In genomic region chr1:167644866-167645537, GRCm38 (mm10) we compare ENCODE assay signal across 8 mouse cellular contexts. TPM values are rescaled to one million over a fixed set of nuclear protein-coding genes. Genes with fewer than 3 reads are reported as not detected.
DNase-seq lines count a peak whose midpoint lies in the region; ATAC-seq lines count a peak whose summit lies in the region.

No protein-coding gene starts in this region.

- no peak overlapping the region; the same call in 1 of the 2 replicates for H3K4me2 ChIP-seq in hindbrain, embryonic 12.5 days (replicated peaks)

- ATAC-seq in hindbrain, embryonic 12.5 days (ENCODE audit: low FRiP score) = peak; percentile 84

- H3K9ac ChIP-seq in hindbrain, embryonic 12.5 days = no peak overlapping the region

- DNase-seq in MN1 (ENCODE audit: low spot score) = peak; percentile 62
- DNase-seq in cerebellum, adult 8-10 months = peak; percentile 74
- DNase-seq in forelimb bud, embryonic 11.5 days (ENCODE audit: low read depth, low spot score) = peak; percentile 70
- peak; percentile 92 to 93 for DNase-seq in layer of hippocampus, postnatal 10 days (ENCODE audit: low spot score in 2 of 2)
- peak; percentile 65 for DNase-seq in lung, postnatal 25 days (ENCODE audit: low spot score)
- DNase-seq in right cerebral cortex, adult 18-20 months = peak; percentile 82
- peak; percentile 83 for DNase-seq in urinary bladder, postnatal 14 days (ENCODE audit: low spot score)

- H3K36me3 ChIP-seq in hindbrain, embryonic 12.5 days = no peaks in the 10 kb centered on the region

- peaks cover 13% of the 10 kb centered on the region; the same call in 1 of the 2 replicates for H3K27me3 ChIP-seq in hindbrain, embryonic 12.5 days

- H3K4me3 ChIP-seq in hindbrain, embryonic 12.5 days = no peak overlapping the region

- H3K27ac ChIP-seq in hindbrain, embryonic 12.5 days = no peak overlapping the region

- no peaks in the 10 kb centered on the region for H3K9me3 ChIP-seq in hindbrain, embryonic 12.5 days (replicated peaks)

- WGBS in hindbrain, embryonic 12.5 days = 19% methylated on average over 16 of the region's 16 CpGs

- peaks cover 2% of the 10 kb centered on the region; the same call in 1 of the 2 replicates for H3K4me1 ChIP-seq in hindbrain, embryonic 12.5 days

RNA-seq across cellular contexts. Expression of gene Lmx1a, which starts 44.0 kb away (rescaled TPM):
- 10.3 and 16.3 TPM in 2 replicates for polyA plus RNA-seq in hindbrain, embryonic 12.5 days (2016; fragmentation: Nextera tagmentation; extraction: Ambion mirVana)
- under 1 TPM; 0.22 to 0.71 TPM for total RNA-seq in layer of hippocampus, postnatal 10 days (2021)

RNA-seq across cellular contexts. Expression of gene Rxrg, which starts 46.8 kb away (rescaled TPM):
- polyA plus RNA-seq in hindbrain, embryonic 12.5 days (2016; fragmentation: Nextera tagmentation; extraction: Ambion mirVana) = 8.0 and 8.3 TPM in 2 replicates
- 1 to 10 TPM; 8.4 to 9.4 TPM for total RNA-seq in layer of hippocampus, postnatal 10 days (2021)
